Mouse (Mus musculus): ENCODE results near the gene Rpl3.
A peak's percentile ranks its signal among the peaks of the same experiment; 100 is the strongest.

Gene Rpl3

DNA sequence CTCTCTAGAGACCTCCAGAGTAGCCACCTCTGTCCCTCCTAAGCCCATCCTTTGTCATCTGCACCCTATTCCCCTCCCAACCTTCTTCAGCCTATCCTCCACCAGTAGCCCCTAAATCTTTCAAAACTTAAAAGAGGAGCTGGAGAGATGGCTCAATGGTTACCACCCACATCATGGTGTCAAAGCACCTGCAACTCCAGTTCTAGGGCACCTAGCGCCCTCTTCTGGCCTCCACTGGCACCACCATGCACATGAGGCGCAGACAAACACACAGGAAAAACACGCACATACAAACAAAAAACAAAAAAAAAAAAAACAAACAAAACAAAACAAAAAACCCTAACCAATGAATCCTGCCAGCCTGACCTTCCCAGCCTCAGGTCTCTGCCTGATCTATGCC, 25.1 kb downstream of the Rpl3 start:
- DNase-seq (ENCODE audit: low spot score): no peak

GRCm38 (mm10) chr15:80065414-80065813, 26.3 kb downstream of the Rpl3 start:
- DNase-seq (ENCODE audit: low spot score): no peak

DNA sequence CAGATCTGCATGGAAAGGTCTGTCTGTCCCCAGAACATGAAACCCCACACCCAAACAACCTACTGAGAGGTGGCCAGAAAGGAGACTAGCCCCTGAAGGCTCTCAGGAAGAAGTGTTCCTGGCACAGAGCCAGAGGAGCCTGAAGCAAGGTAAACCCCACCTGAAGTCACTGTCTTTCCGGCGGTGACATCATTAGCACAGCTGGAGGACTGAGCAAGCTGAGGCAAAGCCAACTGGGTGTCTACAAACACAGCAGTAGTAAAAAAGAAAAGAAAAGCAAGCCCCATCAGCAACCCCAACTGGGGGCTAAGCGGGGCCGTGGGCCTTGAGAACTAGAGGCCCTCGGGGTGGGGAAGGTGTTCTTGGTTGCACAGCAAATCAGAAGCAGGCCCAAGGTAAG, 26.7 kb downstream of the Rpl3 start:
- no peak for DNase-seq (ENCODE audit: low spot score)

DNA sequence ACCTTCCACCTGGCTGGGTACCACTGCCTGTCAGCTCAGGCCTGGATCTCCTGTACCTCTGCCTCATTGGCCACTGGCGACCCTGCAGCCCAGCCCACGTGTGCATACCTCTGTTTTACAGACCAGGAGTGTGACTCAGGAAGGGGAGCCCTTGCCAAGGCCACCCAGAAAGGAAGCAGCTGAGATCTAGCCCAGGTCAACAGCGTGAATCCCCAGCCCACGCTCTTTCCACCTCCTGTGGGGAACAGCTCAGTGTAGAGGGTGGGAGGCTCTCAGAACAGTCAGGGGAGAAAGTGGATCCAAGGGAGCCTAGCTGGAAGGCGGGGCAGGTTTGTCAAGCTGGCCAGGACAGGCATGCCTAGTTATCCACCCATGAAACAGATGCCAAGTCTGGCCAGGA, 28.8 kb downstream of the Rpl3 start:
- DNase-seq (ENCODE audit: low spot score): no peak

DNA sequence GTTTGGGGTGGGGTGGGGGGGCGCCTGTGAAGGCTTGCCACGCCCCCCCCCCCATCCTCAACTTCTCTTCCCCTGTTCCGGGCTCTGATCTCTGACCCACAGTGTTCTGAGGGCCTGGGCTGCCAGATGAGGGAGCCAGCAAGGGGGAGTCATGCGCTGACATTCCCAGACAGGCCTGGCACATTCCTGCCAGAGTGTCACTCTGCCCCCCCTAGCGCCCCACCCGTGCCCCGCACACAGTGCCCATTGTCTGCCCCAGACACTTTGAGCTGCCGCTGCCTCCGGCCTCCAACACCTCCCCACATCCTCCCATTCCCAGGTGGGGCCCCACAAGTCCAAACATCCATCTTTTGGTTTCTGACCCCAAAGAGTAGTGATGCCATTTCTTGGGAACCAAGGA, 29.3 kb downstream of the Rpl3 start:
- no peak for DNase-seq (ENCODE audit: low spot score)

GRCm38 (mm10) chr15:80061071-80061550, 30.6 kb downstream of the Rpl3 start:
- no peak for DNase-seq (ENCODE audit: low spot score)

GRCm38 (mm10) chr15:80060356-80061070, 31.2 kb downstream of the Rpl3 start:
- DNase-seq (ENCODE audit: low spot score): no peak

DNA sequence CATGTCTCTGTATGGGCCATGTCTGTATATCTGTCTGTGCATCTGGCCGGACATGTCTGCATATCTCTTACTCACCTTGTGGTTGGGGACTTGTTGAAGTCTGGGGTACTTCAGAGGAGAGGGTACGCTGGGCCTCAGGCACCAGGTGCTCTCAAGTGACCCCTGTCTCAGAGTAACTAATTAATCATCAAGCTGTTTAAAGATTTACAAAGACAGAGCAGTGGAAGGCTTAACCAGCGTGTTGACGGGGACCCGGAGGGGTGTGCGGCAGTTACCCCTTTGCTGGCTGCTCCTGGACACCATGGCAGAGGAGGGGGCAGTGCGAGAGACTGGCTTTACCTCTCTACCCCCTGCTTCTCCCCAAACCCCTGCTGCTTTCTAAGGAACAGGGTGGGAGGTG, 32.1 kb downstream of the Rpl3 start:
- DNase-seq (ENCODE audit: low spot score): no peak

DNA sequence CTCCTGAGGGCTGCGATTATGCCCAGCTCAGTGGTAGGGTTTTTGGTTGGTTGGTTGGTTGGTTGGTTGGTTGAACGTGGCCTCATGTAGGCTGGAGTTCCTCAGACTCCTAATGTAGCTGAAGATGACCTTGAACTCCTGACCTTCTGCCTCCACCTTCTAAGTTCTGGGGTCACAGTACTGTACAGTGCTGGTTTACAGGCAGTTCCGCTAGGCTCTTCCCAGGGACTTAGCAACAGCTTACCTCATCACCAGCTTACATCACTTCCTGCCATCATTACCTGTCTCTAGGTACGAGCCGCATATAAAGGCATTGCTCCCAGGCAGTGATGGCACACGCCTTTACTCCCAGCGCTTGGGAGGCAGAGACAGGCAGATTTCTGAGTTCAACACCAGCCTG, 33.5 kb downstream of the Rpl3 start:
- no peak for DNase-seq (ENCODE audit: low spot score)

DNA sequence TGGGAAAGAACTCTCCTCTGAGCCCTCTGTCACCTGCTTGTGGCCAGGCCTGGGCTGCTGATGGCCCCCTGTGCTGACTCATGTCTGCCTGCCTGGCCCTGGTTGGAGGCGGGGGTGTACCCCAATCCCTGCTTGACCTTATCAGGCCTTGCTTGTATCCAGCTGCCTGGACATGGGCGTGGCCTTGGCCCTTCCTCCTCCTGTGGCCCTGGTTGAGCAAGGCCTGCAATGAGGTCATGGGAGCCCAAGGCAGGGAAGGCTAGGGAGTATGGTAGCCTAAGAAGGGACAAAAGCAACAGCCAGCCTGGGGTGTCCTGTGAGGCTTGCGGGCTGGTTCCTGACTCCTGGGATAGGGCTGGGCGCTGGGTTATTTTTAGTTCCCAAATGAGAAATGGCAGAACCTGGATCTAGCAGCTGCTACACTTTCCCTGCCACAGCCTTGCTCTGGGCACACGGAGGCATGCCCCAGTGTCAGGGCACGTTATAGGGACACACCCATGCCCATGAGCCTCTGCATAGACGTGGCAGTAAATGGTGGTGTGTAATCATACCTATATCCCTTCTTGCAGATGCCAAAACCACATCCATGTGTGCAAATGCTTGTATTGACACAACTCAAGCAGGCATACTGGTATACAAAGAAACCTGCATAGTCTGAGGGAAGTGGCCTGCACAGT, 37.5 kb downstream of the Rpl3 start:
- peak; percentile 75 for DNase-seq (ENCODE audit: low spot score)

GRCm38 (mm10) chr15:80053381-80054033, 38.2 kb downstream of the Rpl3 start:
- DNase-seq (ENCODE audit: low spot score): no peak

GRCm38 (mm10) chr15:80051782-80052181, 39.9 kb downstream of the Rpl3 start:
- DNase-seq (ENCODE audit: low spot score): no peak

DNA sequence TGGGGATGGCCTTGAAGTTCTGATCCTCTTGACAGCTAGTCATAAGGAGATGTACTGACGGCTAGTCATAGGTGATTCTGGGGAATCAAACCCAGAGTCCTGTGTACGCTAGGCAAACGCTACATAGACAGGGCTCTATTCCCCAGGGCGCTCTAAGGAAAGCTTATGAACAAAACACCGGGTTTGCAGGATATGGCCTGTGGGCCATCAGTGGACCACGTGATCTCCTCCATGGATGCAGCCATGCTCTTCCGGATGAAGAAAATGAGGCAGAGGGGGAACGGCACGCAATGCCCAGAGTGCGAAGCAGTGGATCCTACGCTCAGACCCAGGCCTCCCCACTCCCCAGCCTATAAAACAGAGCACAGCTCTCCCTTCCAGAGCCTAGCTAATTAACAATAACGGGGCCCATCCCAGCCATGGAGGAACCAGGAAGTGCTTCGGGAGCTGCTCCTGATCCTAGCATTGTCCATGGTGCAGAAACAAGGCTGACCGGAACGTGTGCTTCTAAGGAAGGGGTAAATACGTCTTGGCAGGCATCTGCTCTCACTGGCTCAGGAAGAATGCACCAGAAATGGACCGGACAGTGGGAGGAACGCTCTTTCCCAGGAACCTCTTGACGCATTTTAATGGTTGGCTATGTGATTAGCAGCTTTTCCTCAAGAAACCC, 40.4 kb downstream of the Rpl3 start:
- no peak for DNase-seq (ENCODE audit: low spot score)

GRCm38 (mm10) chr15:80050093-80050492, 41.6 kb downstream of the Rpl3 start:
- no peak for DNase-seq (ENCODE audit: low spot score)

GRCm38 (mm10) chr15:80047973-80048372, 43.7 kb downstream of the Rpl3 start:
- no peak for DNase-seq (ENCODE audit: low spot score)

DNA sequence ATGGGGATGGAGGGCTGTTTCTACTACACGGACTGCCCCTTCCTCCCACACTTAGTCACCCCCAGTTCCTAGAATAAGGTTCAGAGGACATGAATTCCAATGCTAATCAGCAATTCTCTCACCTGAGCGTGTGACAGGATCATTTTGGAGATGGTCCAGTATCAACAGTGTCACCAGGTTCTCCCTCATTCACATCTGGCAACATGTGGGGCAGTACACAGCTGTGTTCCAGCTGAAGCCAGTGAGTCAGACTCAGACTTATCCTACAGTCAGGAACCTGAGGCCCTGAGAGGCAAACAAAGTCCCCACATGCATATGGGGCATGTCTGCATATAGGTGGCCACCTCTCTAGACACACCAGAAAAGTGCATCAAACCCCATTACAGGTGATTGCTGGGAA, 44.4 kb downstream of the Rpl3 start:
- DNase-seq (ENCODE audit: low spot score): no peak

GRCm38 (mm10) chr15:80045749-80046148, 45.9 kb downstream of the Rpl3 start:
- DNase-seq (ENCODE audit: low spot score): no peak

DNA sequence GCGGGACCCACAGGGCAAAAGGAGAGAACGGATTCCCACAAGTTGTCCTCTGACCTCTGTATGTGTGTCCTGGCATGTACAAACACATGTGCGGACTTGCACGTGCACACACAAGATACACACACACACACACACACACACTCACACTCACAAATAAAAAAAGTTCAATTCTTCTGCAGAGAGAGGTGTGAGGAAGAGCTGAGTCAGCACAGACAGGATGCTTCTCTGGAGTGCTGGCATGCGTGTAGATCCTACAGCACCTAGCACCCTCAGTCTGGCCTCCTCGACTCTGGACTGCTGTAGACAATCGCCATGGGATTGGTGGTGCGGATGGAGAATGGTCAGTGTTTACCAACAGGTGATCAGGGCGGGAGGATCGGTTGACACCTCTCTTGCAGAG, 47.4 kb downstream of the Rpl3 start:
- no peak for DNase-seq (ENCODE audit: low spot score)

- DNase-seq (ENCODE audit: low spot score): no peak
These were observed 49.5 kb downstream of the Rpl3 start for GRCm38 (mm10) chr15:80042152-80042551.

- DNase-seq (ENCODE audit: low spot score): no peak
These were observed 53.6 kb downstream of the Rpl3 start for GRCm38 (mm10) chr15:80038110-80038391.

DNA sequence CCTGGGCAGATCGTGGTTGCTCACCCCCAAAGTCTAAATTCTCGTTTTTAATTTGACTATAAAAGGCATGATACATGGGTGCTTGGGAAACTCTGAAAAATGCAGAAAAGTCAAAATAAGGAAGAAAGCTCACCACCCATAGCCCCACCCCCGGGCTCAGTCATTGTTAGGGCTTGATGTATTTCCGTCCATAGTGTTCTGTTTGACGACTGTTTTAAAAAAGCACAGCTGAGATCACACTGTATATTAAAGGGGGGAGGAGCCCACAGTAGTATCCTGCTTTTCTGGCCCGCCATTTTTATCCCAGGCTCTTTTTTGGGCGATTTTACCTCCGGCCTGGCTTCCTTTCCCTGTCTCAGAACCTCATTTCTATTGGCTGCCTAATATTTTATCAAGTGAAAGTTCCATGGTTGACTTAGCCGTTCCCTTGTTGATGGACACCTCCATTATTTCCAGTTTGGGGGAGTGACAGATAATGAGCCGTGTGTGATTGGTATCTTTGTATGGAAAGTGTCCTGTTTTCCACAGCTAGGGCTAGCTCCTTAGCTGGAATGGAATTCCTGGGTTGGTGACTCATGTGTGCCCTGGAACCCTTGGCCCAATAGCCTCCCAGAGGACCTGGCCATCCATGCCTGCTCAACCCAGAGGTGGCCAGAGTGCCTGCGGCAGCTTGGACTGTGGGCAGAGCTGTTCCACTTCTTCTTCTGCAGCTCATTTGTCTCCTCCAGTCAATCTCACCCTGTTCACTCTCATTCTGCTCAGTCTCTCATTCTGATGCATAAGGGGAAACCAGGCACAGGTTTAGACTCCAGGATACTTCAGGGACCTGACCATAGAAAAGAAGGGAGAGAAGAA, 54.2 kb downstream of the Rpl3 start:
- no peak for DNase-seq (ENCODE audit: low spot score)

DNA sequence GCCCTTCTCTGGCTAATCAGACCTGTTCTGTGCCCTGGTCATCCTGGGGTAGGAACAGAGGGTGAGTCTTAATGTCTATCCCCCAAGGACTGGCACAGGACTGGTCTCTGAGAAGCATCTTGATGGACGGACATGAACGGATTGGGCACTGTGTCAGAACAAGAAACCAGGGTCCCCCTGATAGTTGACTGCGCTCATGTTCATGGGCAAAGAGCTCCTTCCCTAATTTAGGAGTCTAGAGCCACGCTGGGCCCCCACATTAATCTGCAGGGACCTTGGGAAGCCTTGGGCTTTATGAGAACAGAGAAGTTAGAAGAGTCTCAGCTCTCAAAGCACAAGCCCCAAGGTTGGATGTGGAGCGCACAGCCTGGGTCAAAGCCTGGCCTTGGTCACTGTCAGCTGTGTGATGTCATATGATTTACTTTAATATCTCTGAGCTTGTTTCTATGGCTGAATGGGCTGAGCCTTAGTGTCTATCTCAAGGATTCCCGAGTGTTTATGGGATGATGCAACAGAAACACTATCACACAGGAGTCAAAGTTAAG, 56.3 kb downstream of the Rpl3 start:
- DNase-seq (ENCODE audit: low spot score): no peak
